Mouse (Mus musculus) liver, embryonic 12.5 days (tissue): Measurements from ENCODE around the gene Dgcr2. TPM values are rescaled to one million over a fixed set of nuclear protein-coding genes. Genes with fewer than 3 reads are reported as not detected.

Source experiments
- ATAC-seq: fragments of 200-750 bp; cut with Nextera tagmentation; 2 replicates; pipeline ENCODE4 v1.8.0; 2017; ENCODE audit warnings: moderate number of reproducible peaks, mild to moderate bottlenecking, moderate library complexity
- H3K27ac ChIP-seq: fragments of 300-500 bp; sonication (generic); 2 replicates; pipeline ENCODE4 v1.5.1; 2016; ENCODE audit warnings: mild to moderate bottlenecking
- H3K27me3 ChIP-seq: fragments of 300-500 bp; sonication (generic); replicated peaks from 2 replicates; pipeline ENCODE4 v1.6.1; 2016; ENCODE audit warnings: mild to moderate bottlenecking, moderate library complexity
- H3K36me3 ChIP-seq: fragments of 300-500 bp; sonication (generic); 2 replicates; pipeline ENCODE4 v1.6.1; 2016; ENCODE audit warnings: mild to moderate bottlenecking, moderate library complexity
- H3K4me1 ChIP-seq: fragments of 300-500 bp; sonication (generic); 2 replicates; pipeline ENCODE4 v1.6.1; 2016
- H3K4me2 ChIP-seq: fragments of 300-500 bp; sonication (generic); 2 replicates; pipeline ENCODE4 v1.6.1; 2016; ENCODE audit warnings: mild to moderate bottlenecking, moderate library complexity
- H3K4me3 ChIP-seq: fragments of 300-500 bp; sonication (generic); 2 replicates; pipeline ENCODE4 v1.5.1; 2016; ENCODE audit warnings: mild to moderate bottlenecking, moderate library complexity
- H3K9ac ChIP-seq: fragments of 300-500 bp; sonication (generic); 2 replicates; pipeline ENCODE4 v1.6.1; 2016; ENCODE audit warnings: mild to moderate bottlenecking, moderate library complexity
- H3K9me3 ChIP-seq: fragments of 300-500 bp; sonication (generic); replicated peaks from 2 replicates; pipeline ENCODE4 v1.6.1; 2016; ENCODE audit warnings: mild to moderate bottlenecking, moderate library complexity
- WGBS: fragments of 180-500 bp; shearing (Covaris S2); methylation state at CpG from one replicate; pipeline ENCODE4 v1.1.7; 2016; ENCODE audit not compliant: insufficient replicate concordance; 5-methylcytosine and 5-hydroxymethylcytosine counted together
- polyA plus RNA-seq: library from polyadenylated mRNA; unstranded; fragments of >200 nt; fragmentation: Nextera tagmentation; extraction: Ambion mirVana; gene quantifications from 2 replicates; pipeline ENCODE4 v1.2.1, GENCODE M21; 2016

Gene Dgcr2
- 29.7 and 29.9 TPM in 2 replicates for polyA plus RNA-seq

DNA sequence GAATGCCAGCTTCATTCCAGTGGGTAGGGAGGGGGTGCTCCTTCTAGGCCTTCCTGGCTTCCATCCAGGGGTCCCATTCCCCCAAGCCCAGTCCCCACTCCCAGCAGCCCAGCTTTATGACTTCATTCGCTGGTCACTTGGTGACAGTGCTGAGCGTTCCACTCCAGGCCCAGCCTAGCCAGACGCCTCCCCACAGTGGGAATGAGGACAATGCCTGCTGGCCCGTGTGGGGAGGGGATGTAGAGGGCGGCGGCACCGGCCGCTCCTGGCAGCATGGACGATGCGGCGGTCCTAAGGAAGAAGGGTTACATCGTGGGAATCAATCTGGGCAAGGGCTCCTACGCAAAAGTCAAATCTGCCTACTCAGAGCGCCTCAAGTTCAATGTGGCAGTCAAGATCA lies at the start of gene Dgcr2, which contains the start of gene Tssk2:
Gene Dgcr2 (minus strand): TSS at position 101 of the 400 bp plus-strand sequence.
Gene Tssk2 (plus strand): TSS at position 176 of the 400 bp plus-strand sequence.
- no peak for ATAC-seq

GRCm38 (mm10) chr16:17945081-17945831 lies 46.9 kb upstream of the Dgcr2 start:
- H3K9me3 ChIP-seq, result no peaks in the 10 kb centered on the region
- H3K4me2 ChIP-seq, result no peak overlapping the region
- H3K9ac ChIP-seq, result no peak overlapping the region
- H3K4me1 ChIP-seq, result no peaks in the 10 kb centered on the region
- 52% methylated on average over 7 of the region's 7 CpGs for WGBS
- H3K36me3 ChIP-seq, result no peaks in the 10 kb centered on the region
- H3K27ac ChIP-seq, result no peak overlapping the region
- no peak overlapping the region for H3K4me3 ChIP-seq
- no peak for ATAC-seq
- H3K27me3 ChIP-seq, result 0 out of 2 replicates have a peak, but pooled peaks cover 4% of the 10 kb centered on the region

More for the DNA sequence above, at the start of gene Dgcr2, which contains the start of gene Tssk2:
- Histone ChIP-seq H3K9ac (no peak within 1 kb of the TSS), H3K27me3 (peaks cover 11% of the 10 kb centered on the region; the same call in 1 of the 2 replicates), H3K4me2 (no peak within 1 kb of the TSS), H3K4me1 (no peaks in the 10 kb centered on the region), H3K9me3 (no peaks in the 10 kb centered on the region), H3K27ac (no peak within 1 kb of the TSS), H3K36me3 (peaks cover 51% of the 10 kb centered on the region), H3K4me3 (no peak within 1 kb of the TSS)
- WGBS, result 82% methylated on average over 14 of the region's 14 CpGs

DNA sequence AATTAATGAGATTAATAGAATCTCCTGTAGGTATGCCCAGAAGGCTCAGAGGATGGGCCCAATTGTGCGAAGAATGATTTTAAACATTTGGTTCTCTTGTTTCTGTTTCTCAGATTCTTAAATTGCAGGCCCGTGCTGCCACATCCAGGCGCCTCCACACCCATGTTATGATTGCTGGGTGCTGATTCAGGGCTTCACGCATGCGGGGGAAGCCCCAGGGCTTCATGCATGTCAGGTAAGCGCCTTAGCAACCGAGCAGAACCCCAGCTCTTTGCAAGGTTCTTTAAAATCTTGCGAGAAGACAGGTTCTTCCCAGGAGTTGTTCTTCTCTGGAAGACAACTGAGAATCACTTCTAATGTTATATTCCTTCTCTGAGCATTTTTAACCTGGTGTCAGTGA lies 45.1 kb upstream of the Dgcr2 start:
- Histone ChIP-seq H3K27ac (no peak overlapping the region), H3K4me3 (no peak overlapping the region), H3K27me3 (no peaks in the 10 kb centered on the region), H3K9ac (no peak overlapping the region), H3K4me1 (peaks cover 12% of the 10 kb centered on the region), H3K36me3 (no peaks in the 10 kb centered on the region), H3K9me3 (no peaks in the 10 kb centered on the region), H3K4me2 (no peak overlapping the region)
- WGBS, result 63% methylated on average over 8 of the region's 8 CpGs
- ATAC-seq, result no peak

- peak; percentile 89 for ATAC-seq
- H3K36me3 ChIP-seq, result no peaks in the 10 kb centered on the region
- H3K4me3 ChIP-seq, result no peak overlapping the region
- H3K4me2 ChIP-seq, result peak overlapping the region; percentile 57
- peak overlapping the region; percentile 47 for H3K9ac ChIP-seq
- WGBS, result 21% methylated on average over 9 of the region's 9 CpGs
- H3K4me1 ChIP-seq, result peaks cover 36% of the 10 kb centered on the region
- H3K27me3 ChIP-seq, result no peaks in the 10 kb centered on the region; the same call in 1 of the 2 replicates
- peak overlapping the region; percentile 87 for H3K27ac ChIP-seq
- H3K9me3 ChIP-seq, result no peaks in the 10 kb centered on the region
Measured at GRCm38 (mm10) chr16:17939255-17939751, 40.9 kb upstream of the Dgcr2 start.

DNA sequence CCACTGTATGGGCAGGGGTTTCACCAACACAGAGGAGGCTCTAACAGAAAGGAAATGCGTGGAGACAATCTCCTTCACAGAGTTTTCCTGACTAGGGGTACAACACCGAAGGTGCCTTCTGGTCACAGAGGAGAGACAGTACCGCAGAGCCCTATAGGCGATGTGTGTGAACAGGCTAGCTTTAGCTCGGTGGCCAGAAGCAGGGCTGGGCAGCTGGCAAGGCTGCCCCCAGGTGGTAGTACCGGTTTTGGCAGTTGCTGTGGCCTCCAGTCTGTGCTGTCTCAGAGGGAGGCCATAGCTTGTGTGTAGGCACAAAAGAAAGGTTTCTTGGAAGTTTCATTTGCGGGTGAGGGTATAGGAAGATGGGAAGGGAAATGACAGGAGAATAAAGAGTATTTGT lies 40.5 kb upstream of the Dgcr2 start:
- Histone ChIP-seq H3K9me3 (no peaks in the 10 kb centered on the region), H3K27me3 (no peaks in the 10 kb centered on the region; the same call in 1 of the 2 replicates), H3K4me1 (peaks cover 41% of the 10 kb centered on the region), H3K4me2 (peak overlapping the region; percentile 57), H3K9ac (peak overlapping the region; percentile 47), H3K36me3 (no peaks in the 10 kb centered on the region), H3K27ac (peak overlapping the region; percentile 87), H3K4me3 (no peak overlapping the region)
- 7% methylated on average over 7 of the region's 7 CpGs for WGBS
- peak; percentile 89 for ATAC-seq

DNA sequence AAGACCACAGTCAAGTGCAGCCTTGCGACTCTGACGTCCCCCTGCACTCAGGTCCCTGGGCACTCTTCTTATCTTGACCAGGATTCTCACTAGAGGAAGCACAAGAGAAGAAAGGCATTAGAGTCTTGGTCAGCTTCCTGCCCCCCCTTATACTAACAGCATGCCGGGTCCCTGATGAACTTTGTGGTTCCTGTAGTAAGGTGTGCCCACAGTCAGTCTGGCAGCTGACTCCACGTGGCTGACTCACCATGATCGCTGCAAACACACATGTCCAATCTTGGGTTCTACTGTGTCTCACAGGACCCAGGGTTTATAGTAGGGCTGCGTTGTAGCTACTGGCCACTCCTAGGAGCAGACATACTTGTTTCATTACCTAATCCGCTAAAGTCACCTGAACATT lies 39.8 kb upstream of the Dgcr2 start:
- ATAC-seq, result no peak
- peak overlapping the region; percentile 87 for H3K27ac ChIP-seq
- peak overlapping the region; percentile 57 for H3K4me2 ChIP-seq
- H3K4me1 ChIP-seq, result peaks cover 48% of the 10 kb centered on the region
- no peaks in the 10 kb centered on the region for H3K36me3 ChIP-seq
- no peaks in the 10 kb centered on the region; the same call in 1 of the 2 replicates for H3K27me3 ChIP-seq
- H3K9me3 ChIP-seq, result no peaks in the 10 kb centered on the region
- H3K9ac ChIP-seq, result 0 out of 2 replicates have a peak overlapping the region, but pooled peaks have one; percentile 47
- no peak overlapping the region for H3K4me3 ChIP-seq
- 30% methylated on average over 7 of the region's 7 CpGs for WGBS

- Histone ChIP-seq H3K9ac (no peak overlapping the region), H3K27ac (no peak overlapping the region), H3K4me1 (peaks cover 52% of the 10 kb centered on the region), H3K36me3 (no peaks in the 10 kb centered on the region), H3K4me3 (no peak overlapping the region), H3K4me2 (no peak overlapping the region), H3K9me3 (no peaks in the 10 kb centered on the region), H3K27me3 (no peaks in the 10 kb centered on the region; the same call in 1 of the 2 replicates)
- ATAC-seq, result no peak
- WGBS, result 76% methylated on average over 10 of the region's 10 CpGs
Measured at GRCm38 (mm10) chr16:17936776-17937175, 38.4 kb upstream of the Dgcr2 start.

DNA sequence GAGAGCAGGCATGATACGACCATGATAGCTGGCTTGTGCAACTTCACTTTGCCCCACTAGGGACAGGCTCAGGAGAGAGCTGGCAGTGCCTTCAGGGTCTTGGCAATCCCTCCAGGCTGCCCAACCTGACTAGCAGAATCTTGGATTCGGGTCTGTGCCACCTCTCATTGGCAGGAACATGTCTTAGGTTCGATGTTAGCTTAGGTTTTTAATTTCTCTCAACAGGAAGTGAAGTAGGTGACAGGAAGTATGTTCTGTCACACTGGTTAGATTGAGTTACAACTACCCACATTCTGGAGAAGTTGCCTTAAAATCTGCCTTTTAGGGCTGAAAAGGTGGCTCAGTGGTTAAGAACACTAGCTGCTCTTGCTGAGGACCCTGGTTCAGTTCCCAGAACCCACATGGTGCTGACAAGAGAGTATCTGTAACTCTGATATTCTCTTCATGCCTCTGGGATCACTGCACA lies 36.1 kb upstream of the Dgcr2 start:
- Histone ChIP-seq H3K9ac (peak overlapping the region; percentile 33; the same call in 1 of the 2 replicates), H3K4me1 (peaks cover 53% of the 10 kb centered on the region), H3K4me2 (no peak overlapping the region), H3K36me3 (no peaks in the 10 kb centered on the region), H3K4me3 (no peak overlapping the region), H3K9me3 (no peaks in the 10 kb centered on the region), H3K27ac (peak overlapping the region; percentile 86), H3K27me3 (no peaks in the 10 kb centered on the region; the same call in 1 of the 2 replicates)
- WGBS, result 36% methylated on average over 3 of the region's 3 CpGs
- ATAC-seq, result no peak

GRCm38 (mm10) chr16:17933594-17934444 lies 35.5 kb upstream of the Dgcr2 start:
- H3K36me3 ChIP-seq, result no peaks in the 10 kb centered on the region
- 22% methylated on average over 9 of the region's 9 CpGs for WGBS
- H3K4me3 ChIP-seq, result no peak overlapping the region
- no peaks in the 10 kb centered on the region; the same call in 1 of the 2 replicates for H3K27me3 ChIP-seq
- no peaks in the 10 kb centered on the region for H3K9me3 ChIP-seq
- H3K4me2 ChIP-seq, result peak overlapping the region; percentile 25; the same call in 1 of the 2 replicates
- peaks cover 53% of the 10 kb centered on the region for H3K4me1 ChIP-seq
- H3K9ac ChIP-seq, result peak overlapping the region; percentile 33
- peak; percentile 77 for ATAC-seq
- peak overlapping the region; percentile 86 for H3K27ac ChIP-seq

DNA sequence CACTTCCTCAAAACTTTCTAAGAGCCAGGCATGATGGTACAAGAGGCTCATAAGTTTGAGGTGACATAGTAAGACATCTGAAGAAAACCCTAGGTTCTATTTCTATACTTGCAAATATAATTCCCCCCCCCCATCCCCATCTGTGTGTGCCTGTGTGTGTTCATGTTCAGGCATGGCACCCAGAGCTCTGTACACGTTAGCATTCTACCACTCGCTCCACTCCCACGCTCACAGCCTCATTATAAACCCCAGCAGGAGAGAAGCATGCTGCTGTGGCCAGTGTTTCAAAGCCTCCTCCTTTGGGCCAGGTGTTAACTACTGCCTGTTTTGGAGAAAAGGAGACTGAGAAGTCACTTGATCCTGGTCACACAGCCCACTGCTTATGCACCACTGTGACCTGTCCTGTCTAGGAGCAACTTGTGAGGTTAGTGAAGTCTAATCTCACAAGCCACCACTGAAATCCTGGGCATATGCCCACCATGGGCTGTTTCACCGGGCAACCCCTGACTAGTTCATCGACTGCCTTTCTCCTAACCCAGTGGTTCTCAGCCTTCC lies 33.6 kb upstream of the Dgcr2 start:
- 77% methylated on average over 5 of the region's 5 CpGs for WGBS
- Histone ChIP-seq H3K9ac (no peak overlapping the region), H3K4me3 (no peak overlapping the region), H3K27ac (peak overlapping the region; percentile 6; the same call in 1 of the 2 replicates), H3K36me3 (no peaks in the 10 kb centered on the region), H3K4me1 (peaks cover 53% of the 10 kb centered on the region), H3K27me3 (no peaks in the 10 kb centered on the region), H3K9me3 (no peaks in the 10 kb centered on the region), H3K4me2 (no peak overlapping the region)
- ATAC-seq, result no peak

GRCm38 (mm10) chr16:17929631-17930030 lies 31.3 kb upstream of the Dgcr2 start:
- Histone ChIP-seq H3K4me1 (peaks cover 68% of the 10 kb centered on the region), H3K4me2 (0 out of 2 replicates have a peak overlapping the region, but pooled peaks have one; percentile 99), H3K4me3 (no peak overlapping the region), H3K9ac (no peak overlapping the region), H3K27me3 (no peaks in the 10 kb centered on the region), H3K27ac (peak overlapping the region; percentile 95), H3K36me3 (peaks cover 18% of the 10 kb centered on the region), H3K9me3 (no peaks in the 10 kb centered on the region)
- WGBS, result 78% methylated on average over 2 of the region's 2 CpGs
- ATAC-seq, result no peak
